Mouse (Mus musculus) E14TG2a.4 (cell line): ENCODE data around the gene Grk6.

Experiments
- CTCF ChIP-seq: conservative IDR thresholded peaks from 2 replicates; pipeline ENCODE4 v1.5.1; 2014; ENCODE audit warnings: low read length
- POU5F1 ChIP-seq: IDR thresholded peaks from 2 replicates; pipeline ENCODE4 v1.6.1; 2014; ENCODE audit warnings: low read length, borderline replicate concordance

- TF ChIP-seq CTCF, result no peak
- no peak for TF ChIP-seq POU5F1
These were observed 51.8 kb downstream of the Grk6 start for GRCm38 (mm10) chr13:55496661-55497060.
